Mouse (Mus musculus) stomach, postnatal 0 days (tissue): ENCODE data around the gene Doxl2.

Experiments
- CTCF ChIP-seq: IDR thresholded peaks from 2 replicates; pipeline ENCODE4 v1.5.1; 2016; ENCODE audit warnings: antibody characterized with exemption, low read depth, mild to moderate bottlenecking, moderate library complexity
- EP300 ChIP-seq: optimal IDR thresholded peaks from 2 replicates; pipeline ENCODE3; 2016; ENCODE audit warnings: antibody characterized with exemption

DNA sequence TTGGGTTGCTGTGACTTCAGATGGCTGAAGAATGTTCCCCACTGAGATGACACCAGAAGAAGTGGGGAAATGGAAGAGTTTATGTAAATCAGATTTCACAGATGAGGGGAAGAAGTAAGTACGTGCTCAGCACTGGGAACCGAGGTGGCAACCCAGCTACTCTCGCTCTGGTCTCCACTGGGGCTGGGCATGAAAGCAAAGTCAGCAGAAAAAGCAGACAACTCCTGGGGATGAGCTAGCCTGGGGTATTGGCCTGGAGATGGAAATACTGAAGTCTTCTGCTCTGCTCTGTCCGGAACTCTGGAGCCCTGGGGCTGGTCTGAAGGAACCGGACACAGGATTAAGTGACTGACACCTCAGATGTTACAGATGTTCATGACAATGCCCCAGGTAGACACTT, 20.6 kb upstream of the Doxl2 start:
- no peak for TF ChIP-seq CTCF
- no peak for TF ChIP-seq EP300
